Mouse (Mus musculus) lung, adult 2 months (tissue): Measurements from ENCODE around the gene 1700092M07Rik.

Experiments used
- CTCF ChIP-seq: fragments of 200-500 bp; IDR thresholded peaks from 2 replicates; pipeline ENCODE4 v1.5.1; 2011; ENCODE audit warnings: mild to moderate bottlenecking, low read length, control low read depth; ENCODE audit not compliant: insufficient read depth
- POLR2A ChIP-seq: fragments of 200-500 bp; IDR thresholded peaks from 2 replicates; pipeline ENCODE4 v1.6.1; 2011; ENCODE audit warnings: low read depth, mild to moderate bottlenecking, control low read depth, low read length, borderline replicate concordance; ENCODE audit errors: extremely low read depth

- TF ChIP-seq CTCF (no peak), POLR2A (no peak)
These were observed 18.0 kb upstream of the 1700092M07Rik start for GRCm38 (mm10) chr19:8722559-8722906.
